Mouse (Mus musculus): ENCODE measurements around the gene Unc119.

Gene Unc119

GRCm38 (mm10) chr11:78371711-78372110 lies 28.4 kb downstream of the Unc119 start:
- DNase-seq (ENCODE audit: low spot score): no peak

- no peak for DNase-seq (ENCODE audit: low spot score)
Observed at GRCm38 (mm10) chr11:78372166-78372565, 28.9 kb downstream of the Unc119 start.

- DNase-seq (ENCODE audit: low spot score): no peak
Observed at GRCm38 (mm10) chr11:78372610-78373009, 29.3 kb downstream of the Unc119 start.

- no peak for DNase-seq (ENCODE audit: low spot score)
Observed at GRCm38 (mm10) chr11:78374147-78374546, 30.9 kb downstream of the Unc119 start.

- DNase-seq (ENCODE audit: low spot score): no peak
Observed at GRCm38 (mm10) chr11:78377549-78378159, 34.4 kb downstream of the Unc119 start.

- DNase-seq (ENCODE audit: low spot score): no peak
Observed at GRCm38 (mm10) chr11:78380351-78380750, 37.1 kb downstream of the Unc119 start.

- no peak for DNase-seq (ENCODE audit: low spot score)
Observed at GRCm38 (mm10) chr11:78380996-78381395, 37.7 kb downstream of the Unc119 start.

GRCm38 (mm10) chr11:78382286-78382685 lies 39.0 kb downstream of the Unc119 start:
- DNase-seq (ENCODE audit: low spot score): no peak

- no peak for DNase-seq (ENCODE audit: low spot score)
Observed at GRCm38 (mm10) chr11:78382701-78383100, 39.4 kb downstream of the Unc119 start.

- DNase-seq (ENCODE audit: low spot score): no peak
Observed at GRCm38 (mm10) chr11:78385776-78386175, 42.5 kb downstream of the Unc119 start.

- no peak for DNase-seq (ENCODE audit: low spot score)
Observed at GRCm38 (mm10) chr11:78386508-78387043, 43.3 kb downstream of the Unc119 start, which contains the start of gene Foxn1. Gene Foxn1, minus strand, starts transcription at chr11:78386558.

- no peak for DNase-seq (ENCODE audit: low spot score)
Observed at GRCm38 (mm10) chr11:78392728-78393127, 49.4 kb downstream of the Unc119 start.

- DNase-seq (ENCODE audit: low spot score): no peak
Observed at GRCm38 (mm10) chr11:78396950-78397349, 53.7 kb downstream of the Unc119 start.

- DNase-seq (ENCODE audit: low spot score): no peak
Observed at GRCm38 (mm10) chr11:78397397-78397796, 54.1 kb downstream of the Unc119 start.

GRCm38 (mm10) chr11:78398212-78398611 lies 54.9 kb downstream of the Unc119 start:
- no peak for DNase-seq (ENCODE audit: low spot score)

All from layer of hippocampus, adult 9-10 months (tissue).